Mouse (Mus musculus) mature B cell (primary cell): Measurements from ENCODE around the gene Ggcx.

Experiments
- in situ Hi-C: fragments of 300-500 bp; cut with MboI; formaldehyde crosslinking; loops from 2 replicates; pipeline ENCODE4 v1.14.3; 2019

The Ggcx gene

GRCm38 (mm10) chr6:72414076-72414756, at the start of gene Ggcx:
Ggcx (plus strand) TSS chr6:72414308.
- in situ Hi-C loops, result no loop called here

- in situ Hi-C loops, result no loop called here
These were observed 49.1 kb upstream of the Ggcx start for GRCm38 (mm10) chr6:72364985-72365384.

DNA sequence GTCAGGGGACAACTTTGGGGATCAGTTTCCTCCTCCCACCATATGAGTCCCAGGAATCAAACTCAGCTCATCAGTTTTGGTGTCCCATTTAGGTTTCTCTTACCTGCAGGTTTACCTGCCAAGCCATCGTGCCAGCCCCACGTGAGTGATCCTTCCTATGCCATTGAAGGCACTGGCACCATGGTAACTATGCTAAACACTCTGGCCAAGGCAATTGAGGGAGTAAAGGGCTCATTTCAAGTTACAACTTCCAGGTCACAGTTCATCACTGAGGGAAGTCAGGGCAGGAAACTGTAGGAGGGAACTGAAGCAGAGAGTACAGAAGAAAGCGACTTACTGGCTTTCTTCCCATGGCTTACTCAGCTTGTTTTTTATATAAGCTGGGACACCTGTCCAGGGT, 47.8 kb upstream of the Ggcx start:
- in situ Hi-C loops, result no loop called here

- in situ Hi-C loops, result no loop called here
These were observed 47.2 kb upstream of the Ggcx start, which contains the start of gene Rnf181 for GRCm38 (mm10) chr6:72366844-72367443. Rnf181 (minus strand) TSS chr6:72366956.

- in situ Hi-C loops, result no loop called here
These were observed 46.6 kb upstream of the Ggcx start for GRCm38 (mm10) chr6:72367460-72367974.

DNA sequence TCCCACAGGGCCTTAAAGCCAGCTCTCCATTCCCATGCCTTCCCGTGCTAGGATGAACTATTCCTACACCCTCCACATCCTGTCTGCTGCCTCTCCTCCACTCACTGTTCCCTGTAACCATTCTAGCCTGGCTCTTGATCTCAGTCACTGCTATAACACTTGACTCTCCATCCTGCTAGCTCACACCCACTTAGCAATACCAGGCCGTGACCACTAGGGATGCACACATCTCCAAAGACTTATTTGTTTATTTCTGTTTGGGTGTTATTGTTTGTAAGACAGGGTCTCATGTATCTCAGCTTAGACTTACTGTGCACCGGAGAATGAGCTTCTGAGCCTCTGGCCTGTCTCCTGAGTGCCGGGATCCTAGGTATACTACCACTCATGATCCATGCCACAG, 44.6 kb upstream of the Ggcx start:
- in situ Hi-C loops, result no loop called here

- in situ Hi-C loops, result no loop called here
These were observed 44.0 kb upstream of the Ggcx start for GRCm38 (mm10) chr6:72370091-72370490.

- in situ Hi-C loops, result no loop called here
These were observed 43.0 kb upstream of the Ggcx start for GRCm38 (mm10) chr6:72371147-72371546.

DNA sequence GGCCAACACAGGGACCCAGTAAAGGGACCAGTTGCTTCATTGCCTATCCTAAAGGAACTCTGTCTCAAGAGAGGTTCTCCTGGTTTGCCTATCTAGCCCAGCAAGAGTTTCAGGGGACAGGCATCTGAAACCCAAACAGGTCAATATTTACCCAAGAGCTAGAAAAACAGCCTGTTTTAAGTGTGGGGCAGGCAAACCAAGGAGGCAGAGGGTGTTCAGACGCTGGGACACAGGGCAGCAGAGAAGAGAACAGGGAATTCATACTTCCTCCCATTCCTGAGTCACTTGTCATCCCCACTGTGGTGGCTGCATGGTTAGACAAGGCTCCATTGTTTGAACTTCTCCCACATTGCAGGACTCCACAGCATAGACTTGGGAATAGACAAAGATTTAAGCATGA, 42.5 kb upstream of the Ggcx start:
- in situ Hi-C loops, result no loop called here

GRCm38 (mm10) chr6:72373184-72373583, 40.9 kb upstream of the Ggcx start:
- in situ Hi-C loops, result no loop called here

- in situ Hi-C loops, result no loop called here
These were observed 39.9 kb upstream of the Ggcx start for GRCm38 (mm10) chr6:72374206-72374605.

DNA sequence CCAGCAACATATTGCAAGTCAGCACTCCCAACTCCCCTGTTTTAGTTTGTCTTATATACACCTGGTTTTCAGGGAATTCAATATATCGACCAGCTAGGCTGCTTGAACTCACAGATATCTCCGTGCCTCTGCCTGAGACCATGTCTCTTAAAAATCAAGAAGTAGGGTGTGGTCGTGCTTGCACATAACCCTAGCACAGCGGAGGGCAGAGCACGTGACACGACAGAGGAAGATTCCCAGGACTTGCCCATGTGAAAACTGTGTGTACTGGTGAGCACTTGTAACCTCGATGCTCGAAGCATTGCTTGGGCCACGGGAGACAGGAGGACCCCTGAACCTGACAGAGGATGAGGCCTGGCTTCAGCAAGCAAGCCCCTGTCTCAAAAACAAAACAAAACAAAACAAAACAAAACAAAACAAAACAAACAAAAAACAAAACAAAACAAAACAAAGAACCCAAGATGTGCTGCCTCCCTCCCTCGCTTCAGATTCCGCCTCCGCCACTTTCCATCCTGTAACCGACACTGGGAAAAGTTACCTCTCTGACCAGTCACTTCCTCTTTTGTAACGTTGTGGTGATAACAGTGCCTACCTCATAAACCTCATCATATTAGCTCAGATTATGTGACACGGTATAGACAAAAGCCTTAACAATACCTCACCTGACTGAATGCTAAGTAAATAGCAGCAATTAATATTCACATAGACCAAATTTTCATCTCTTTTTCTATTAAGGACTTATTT, 39.1 kb upstream of the Ggcx start:
- in situ Hi-C loops, result no loop called here

DNA sequence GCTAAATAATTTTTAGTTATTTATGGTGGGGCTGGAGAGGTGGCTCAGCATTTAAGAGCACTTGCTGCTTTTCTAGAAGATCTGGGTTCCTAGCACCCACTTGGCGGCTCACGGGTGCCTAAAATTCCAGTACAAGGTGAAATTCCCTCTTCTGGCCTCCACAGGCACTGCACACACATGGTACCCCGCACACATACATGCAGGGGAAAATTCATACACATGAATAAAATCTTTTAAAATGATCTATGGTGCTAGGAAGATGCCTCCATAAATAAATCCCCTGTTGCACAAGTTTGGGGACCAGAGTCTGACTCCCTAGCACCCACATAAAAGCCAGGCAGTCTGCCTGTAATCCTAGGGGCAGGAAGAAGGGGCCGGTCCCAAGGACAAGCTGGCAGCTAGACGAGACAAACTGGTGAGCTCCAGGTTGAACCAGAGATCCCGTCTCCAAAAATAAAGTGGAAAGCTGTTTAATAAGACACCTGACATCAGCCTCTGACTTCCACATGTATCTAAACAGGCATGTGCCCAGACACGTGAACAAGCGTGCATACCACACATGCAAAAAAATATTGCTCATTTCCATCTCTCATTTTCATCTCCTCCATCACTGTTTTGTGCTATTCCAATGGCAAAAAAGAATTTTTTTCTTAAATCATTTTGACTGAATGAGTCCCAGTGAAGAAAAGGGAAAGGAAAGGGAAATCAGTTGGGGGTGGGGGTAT, 35.4 kb upstream of the Ggcx start:
- in situ Hi-C loops, result no loop called here

DNA sequence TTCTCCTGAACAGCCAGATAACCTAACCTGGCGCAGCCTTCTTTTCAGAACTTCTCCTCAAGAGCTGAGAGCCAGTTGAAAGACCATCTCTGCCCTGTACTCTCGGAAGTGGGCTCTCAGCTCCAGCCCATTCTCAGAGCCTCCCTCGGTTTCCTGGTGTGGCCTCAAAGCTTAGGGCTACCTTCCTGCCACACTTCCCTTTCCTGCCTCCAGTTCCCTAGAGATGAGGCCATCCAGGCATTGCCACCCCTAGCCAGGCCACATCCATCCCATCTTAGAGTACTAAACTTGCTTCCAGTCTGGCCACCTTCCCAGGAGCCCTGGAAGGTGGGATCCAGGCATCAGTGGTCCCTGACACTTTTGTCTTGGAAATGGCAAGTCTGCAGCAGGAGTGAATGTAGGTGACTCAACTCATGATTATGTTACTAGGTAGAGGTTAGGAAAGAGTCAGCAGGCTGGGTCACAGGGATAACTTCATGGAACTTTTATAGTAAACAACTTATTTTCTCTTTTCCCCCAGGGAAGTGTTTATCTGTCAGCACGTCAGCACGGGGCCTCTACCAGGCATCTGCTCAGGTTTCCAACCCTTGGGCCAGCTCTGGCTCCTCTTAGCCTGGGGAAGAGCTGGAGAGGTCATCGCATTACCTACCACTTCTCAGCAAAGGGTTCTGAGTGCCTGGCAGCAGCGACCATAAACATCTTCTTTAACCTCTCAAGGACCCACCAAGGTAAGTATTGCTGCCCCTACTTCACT, 34.6 kb upstream of the Ggcx start:
- in situ Hi-C loops, result no loop called here

DNA sequence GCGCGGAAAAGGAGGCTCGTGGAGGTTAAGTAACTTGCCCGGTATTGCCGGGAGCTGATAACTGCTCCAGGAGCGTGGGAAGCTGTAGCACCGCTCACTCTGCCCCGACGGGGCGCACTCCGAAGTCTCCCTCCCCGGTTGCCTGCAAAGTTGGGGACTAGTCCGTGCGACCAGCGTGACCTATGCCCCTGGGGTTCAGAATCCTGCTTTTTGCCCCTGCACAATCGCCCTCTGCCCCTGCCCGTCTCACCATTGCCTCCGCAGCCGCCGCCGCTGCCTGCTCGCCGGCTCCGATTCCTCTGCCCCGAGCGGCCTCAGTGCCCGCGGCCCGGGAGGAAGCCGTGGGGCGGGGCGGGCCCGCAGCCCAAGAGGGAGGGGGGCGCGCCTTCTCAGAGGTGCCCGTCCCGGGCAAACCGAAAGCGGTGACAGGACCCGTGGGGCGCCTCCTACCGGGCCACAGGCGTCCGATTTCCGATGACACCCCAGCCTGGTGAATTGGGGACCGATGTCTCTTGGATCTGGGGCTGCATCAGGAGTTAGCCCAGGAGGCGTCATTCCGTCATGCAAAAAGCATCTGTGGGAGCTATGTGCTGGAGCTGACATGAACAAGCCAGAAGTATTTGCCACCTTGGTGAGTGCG, 33.9 kb upstream of the Ggcx start, which contains the start of gene Vamp5:
TSS of gene Vamp5 (minus strand) at position 338 of the 640 bp plus-strand sequence.
- in situ Hi-C loops, result no loop called here

- in situ Hi-C loops, result no loop called here
These were observed 31.6 kb upstream of the Ggcx start for GRCm38 (mm10) chr6:72382494-72382893.

DNA sequence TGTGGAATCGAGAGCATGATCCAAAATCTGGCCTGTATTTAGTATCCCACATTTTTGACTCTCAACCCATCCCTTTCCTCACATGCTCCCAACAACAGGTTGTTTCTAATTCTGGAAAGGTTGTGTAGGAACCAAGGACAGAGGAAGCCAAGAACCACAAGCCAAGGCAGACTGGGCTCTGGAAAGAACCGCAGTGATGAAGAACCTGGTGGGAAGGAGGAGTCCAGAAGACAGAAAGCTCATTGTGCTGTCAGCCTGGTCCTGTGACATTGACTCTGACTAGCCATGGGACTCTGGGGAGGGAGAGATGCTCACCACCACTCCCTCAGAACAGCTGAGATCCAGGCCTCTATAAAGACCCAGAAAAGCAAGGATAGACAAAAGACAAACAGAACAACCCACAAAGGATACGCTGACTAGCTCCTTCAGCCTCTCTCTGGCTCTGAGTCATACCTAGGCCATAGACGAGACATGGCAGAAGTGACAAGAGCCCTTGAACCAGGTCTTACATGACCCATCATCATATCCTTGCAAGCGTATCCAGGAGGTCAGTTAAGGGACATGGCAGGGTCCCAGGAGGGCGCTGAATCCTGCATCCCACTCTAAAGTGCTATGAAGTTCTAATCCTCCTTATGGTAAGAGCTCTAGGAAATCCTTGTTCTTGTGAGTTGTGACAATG, 30.8 kb upstream of the Ggcx start:
- in situ Hi-C loops, result no loop called here

- in situ Hi-C loops, result no loop called here
These were observed 30.2 kb upstream of the Ggcx start for GRCm38 (mm10) chr6:72383952-72384351.

GRCm38 (mm10) chr6:72385258-72385657, 28.9 kb upstream of the Ggcx start:
- in situ Hi-C loops, result no loop called here

- in situ Hi-C loops, result no loop called here
These were observed 27.5 kb upstream of the Ggcx start for GRCm38 (mm10) chr6:72386561-72386960.
